Mouse (Mus musculus) midbrain, postnatal 0 days (tissue): ENCODE results near the gene Gtpbp1. TPM values are rescaled to one million over a fixed set of nuclear protein-coding genes. Genes with fewer than 3 reads are reported as not detected.

Experiments used
- ATAC-seq: fragments of 200-750 bp; cut with Nextera tagmentation; 2 replicates; pipeline ENCODE4 v1.8.0; 2017; ENCODE audit warnings: moderate number of reproducible peaks, mild to moderate bottlenecking, moderate TSS enrichment, moderate library complexity; ENCODE audit not compliant: low FRiP score
- DNase-seq: peaks from one replicate; pipeline ENCODE4 v3.0.0-alpha.2; 2015; ENCODE audit warnings: low spot score
- H3K27ac ChIP-seq: fragments of 300-500 bp; sonication (generic); 2 replicates; pipeline ENCODE4 v1.5.1; 2014; ENCODE audit warnings: low read depth, mild to moderate bottlenecking, low read length, mixed read lengths
- H3K27me3 ChIP-seq: fragments of 300-500 bp; sonication (generic); 2 replicates; pipeline ENCODE4 v1.6.1; 2014; ENCODE audit warnings: low read length, control low read depth, mixed read lengths; ENCODE audit not compliant: insufficient read depth
- H3K36me3 ChIP-seq: fragments of 300-500 bp; sonication (generic); 2 replicates; pipeline ENCODE4 v1.6.1; 2014; ENCODE audit warnings: low read length, control low read depth, mixed read lengths; ENCODE audit not compliant: insufficient read depth
- H3K4me1 ChIP-seq: fragments of 300-500 bp; sonication (generic); 2 replicates; pipeline ENCODE4 v1.6.1; 2014; ENCODE audit warnings: mild to moderate bottlenecking, control low read depth, antibody characterized with exemption, low read length, mixed read lengths; ENCODE audit not compliant: insufficient read depth
- H3K4me2 ChIP-seq: fragments of 300-500 bp; sonication (generic); 2 replicates; pipeline ENCODE4 v1.6.1; 2014; ENCODE audit warnings: low read depth, mild to moderate bottlenecking, low read length, mixed read lengths; ENCODE audit not compliant: poor library complexity, severe bottlenecking
- H3K4me3 ChIP-seq: fragments of 300-500 bp; sonication (generic); 2 replicates; pipeline ENCODE4 v1.5.1; 2014; ENCODE audit warnings: low read depth, mild to moderate bottlenecking, low read length, moderate library complexity
- H3K9ac ChIP-seq: fragments of 300-500 bp; sonication (generic); replicated peaks from 2 replicates; pipeline ENCODE4 v1.6.1; 2014; ENCODE audit warnings: mild to moderate bottlenecking, low read length, moderate library complexity, mixed read lengths; ENCODE audit not compliant: poor library complexity, severe bottlenecking
- H3K9me3 ChIP-seq: fragments of 300-500 bp; sonication (generic); 2 replicates; pipeline ENCODE4 v1.6.1; 2016; ENCODE audit warnings: low read length, control low read depth
- CTCF ChIP-seq: IDR thresholded peaks from 2 replicates; pipeline ENCODE4 v1.5.1; 2016; ENCODE audit warnings: antibody characterized with exemption, mild to moderate bottlenecking
- WGBS: fragments of 180-500 bp; shearing (Covaris S2); extraction: QIAGEN DNeasy Blood & Tissue Kit; methylation state at CpG from one replicate; pipeline ENCODE4 v1.1.7; 2014; 5-methylcytosine and 5-hydroxymethylcytosine counted together
- polyA plus RNA-seq: library from polyadenylated mRNA; unstranded; fragments of >200 nt; fragmentation: Nextera tagmentation; extraction: Ambion mirVana; gene quantifications from 2 replicates; pipeline ENCODE4 v1.2.1, GENCODE M21; 2015
- total RNA-seq: library from RNA; depleted of rRNA; stranded (reverse); fragments of >200 nt; gene quantifications from 2 replicates; pipeline ENCODE4 v1.2.3, GENCODE M21; 2014

The Gtpbp1 gene
- total and polyA plus RNA-seq, 2 experiments from 2014 or later: 40.0 to 99.3 TPM

- no peak for TF ChIP-seq CTCF
- Histone ChIP-seq H3K27me3 (no peaks in the 10 kb centered on the region), H3K4me3 (peak within 1 kb of the TSS; percentile 91), H3K4me2 (peak within 1 kb of the TSS; percentile 74), H3K9ac (peak within 1 kb of the TSS; percentile 85), H3K36me3 (no peaks in the 10 kb centered on the region), H3K27ac (peak within 1 kb of the TSS; percentile 80), H3K9me3 (no peaks in the 10 kb centered on the region), H3K4me1 (peaks cover 39% of the 10 kb centered on the region)
- DNase-seq (peak; percentile 94), ATAC-seq (peak; percentile 57)
- WGBS: under 1% methylated on average over 52 of the region's 72 CpGs
Observed at GRCm38 (mm10) chr15:79687646-79688267, 2.9 kb upstream of the Gtpbp1 start, which contains the start of gene Josd1. TSS of gene Josd1 (minus strand) at chr15:79687919.

GRCm38 (mm10) chr15:79688268-79688956, 2.2 kb upstream of the Gtpbp1 start:
- Histone ChIP-seq H3K27ac (peak overlapping the region; percentile 80), H3K9me3 (no peaks in the 10 kb centered on the region), H3K4me1 (peaks cover 36% of the 10 kb centered on the region), H3K9ac (no peak overlapping the region; the same call in 1 of the 2 replicates), H3K27me3 (no peaks in the 10 kb centered on the region), H3K4me3 (peak overlapping the region; percentile 91), H3K36me3 (no peaks in the 10 kb centered on the region), H3K4me2 (peak overlapping the region; percentile 74)
- 3% methylated on average over 8 of the region's 8 CpGs for WGBS
- DNase-seq (no peak), ATAC-seq (no peak)
- TF ChIP-seq CTCF: no peak

GRCm38 (mm10) chr15:79689662-79690425, 801 bp upstream of the Gtpbp1 start:
- no peak for TF ChIP-seq CTCF

GRCm38 (mm10) chr15:79691023-79691508, 421 bp downstream of the Gtpbp1 start:
- H3K4me1 ChIP-seq: peaks cover 11% of the 10 kb centered on the region; the same call in 1 of the 2 replicates
- H3K36me3 ChIP-seq: 0 out of 2 replicates have a peak, but pooled peaks cover under 1% of the 10 kb centered on the region
- peak overlapping the region; percentile 89 for H3K4me3 ChIP-seq
- ATAC-seq (peak; percentile 18), DNase-seq (no peak)
- H3K4me2 ChIP-seq: peak overlapping the region; percentile 95
- peak overlapping the region; percentile 93 for H3K9ac ChIP-seq
- H3K27me3 ChIP-seq: no peaks in the 10 kb centered on the region
- 2% methylated on average over 44 of the region's 53 CpGs for WGBS
- H3K9me3 ChIP-seq: no peaks in the 10 kb centered on the region
- TF ChIP-seq CTCF: no peak
- H3K27ac ChIP-seq: peak overlapping the region; percentile 80

More at GRCm38 (mm10) chr15:79689662-79690425, 801 bp upstream of the Gtpbp1 start:
- no peaks in the 10 kb centered on the region for H3K9me3 ChIP-seq
- WGBS: 14% methylated on average over 24 of the region's 24 CpGs
- no peaks in the 10 kb centered on the region for H3K27me3 ChIP-seq
- H3K4me1 ChIP-seq: peaks cover 23% of the 10 kb centered on the region
- ATAC-seq (no peak), DNase-seq (no peak)
- H3K36me3 ChIP-seq: no peaks in the 10 kb centered on the region
- peak overlapping the region; percentile 89 for H3K4me3 ChIP-seq
- H3K9ac ChIP-seq: no peak overlapping the region
- H3K4me2 ChIP-seq: peak overlapping the region; percentile 63
- peak overlapping the region; percentile 43 for H3K27ac ChIP-seq

GRCm38 (mm10) chr15:79692334-79692733, 1.7 kb downstream of the Gtpbp1 start:
- no peak for TF ChIP-seq CTCF
- H3K9ac ChIP-seq: no peak overlapping the region
- DNase-seq (no peak), ATAC-seq (no peak)
- WGBS: 65% methylated on average over 5 of the region's 5 CpGs
- H3K9me3 ChIP-seq: no peaks in the 10 kb centered on the region
- peaks cover 10% of the 10 kb centered on the region; the same call in 1 of the 2 replicates for H3K4me1 ChIP-seq
- 0 out of 2 replicates have a peak, but pooled peaks cover 3% of the 10 kb centered on the region for H3K36me3 ChIP-seq
- H3K27ac ChIP-seq: no peak overlapping the region
- no peaks in the 10 kb centered on the region for H3K27me3 ChIP-seq
- no peak overlapping the region for H3K4me2 ChIP-seq
- H3K4me3 ChIP-seq: no peak overlapping the region
